Mouse (Mus musculus) bone marrow macrophage, adult 2 months (primary cell): ENCODE data around the gene Farsa. TPM values are rescaled to one million over a fixed set of nuclear protein-coding genes. Genes with fewer than 3 reads are reported as not detected.
A peak's percentile ranks its signal among the peaks of the same experiment; 100 is the strongest.
"Not testable (repeated sequence)": the region's sequence is repeated elsewhere in the genome, so short reads cannot be mapped to it uniquely, and the experiment has no call there.

Experiments used
- H3K27ac ChIP-seq: 2 replicates; pipeline ENCODE4 v1.5.1; 2012; ENCODE audit warnings: low read depth, low read length; ENCODE audit not compliant: insufficient read depth
- H3K4me1 ChIP-seq: 2 replicates; pipeline ENCODE4 v1.6.1; 2012; ENCODE audit warnings: low read length; ENCODE audit not compliant: control insufficient read depth, insufficient read depth
- H3K4me3 ChIP-seq: 2 replicates; pipeline ENCODE4 v1.5.1; 2012; ENCODE audit warnings: mild to moderate bottlenecking, low read length, moderate library complexity; ENCODE audit not compliant: insufficient read depth
- CTCF ChIP-seq: IDR thresholded peaks from 2 replicates; pipeline ENCODE4 v1.5.1; 2012; ENCODE audit warnings: low read depth, mild to moderate bottlenecking, low read length, moderate library complexity
- POLR2A ChIP-seq: IDR thresholded peaks from 2 replicates; pipeline ENCODE4 v1.6.1; 2012; ENCODE audit warnings: mild to moderate bottlenecking, low read depth, low read length, borderline replicate concordance
- polyA plus RNA-seq: library from polyadenylated mRNA; stranded (reverse); fragments of >200 nt; gene quantifications from 2 replicates; pipeline ENCODE4 v1.2.4, GENCODE M21; 2012; ENCODE audit not compliant: missing spikeins, insufficient read depth, insufficient read length

The Farsa gene
- polyA plus RNA-seq, 1 experiment, result 30.5 TPM

DNA sequence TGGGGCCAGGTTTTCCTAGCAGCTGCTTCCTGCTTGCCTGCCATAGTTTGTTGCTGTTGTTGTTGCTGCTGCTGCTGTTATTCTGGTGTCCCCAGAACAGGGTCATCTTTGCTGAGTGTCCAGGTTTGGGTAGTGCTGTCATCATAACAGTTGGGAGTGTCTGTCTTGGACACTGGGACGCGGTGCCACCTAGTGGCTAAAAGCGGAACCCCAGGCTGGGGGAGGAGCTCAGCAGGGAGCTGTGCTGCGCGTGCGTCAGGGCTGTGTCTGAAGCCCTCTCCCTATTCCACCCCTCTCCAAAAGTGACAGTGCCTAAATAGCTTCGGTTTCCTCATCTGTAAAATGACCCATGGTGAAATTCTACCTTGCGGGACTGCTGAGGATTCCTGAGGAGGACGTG is 41.2 kb upstream of the Farsa start:
- Histone ChIP-seq H3K27ac (no peak overlapping the region), H3K4me3 (no peak overlapping the region), H3K4me1 (peaks cover 5% of the 10 kb centered on the region)
- peak; percentile 63; the same call in 1 of the 2 replicates for TF ChIP-seq CTCF
- TF ChIP-seq POLR2A, result no peak

DNA sequence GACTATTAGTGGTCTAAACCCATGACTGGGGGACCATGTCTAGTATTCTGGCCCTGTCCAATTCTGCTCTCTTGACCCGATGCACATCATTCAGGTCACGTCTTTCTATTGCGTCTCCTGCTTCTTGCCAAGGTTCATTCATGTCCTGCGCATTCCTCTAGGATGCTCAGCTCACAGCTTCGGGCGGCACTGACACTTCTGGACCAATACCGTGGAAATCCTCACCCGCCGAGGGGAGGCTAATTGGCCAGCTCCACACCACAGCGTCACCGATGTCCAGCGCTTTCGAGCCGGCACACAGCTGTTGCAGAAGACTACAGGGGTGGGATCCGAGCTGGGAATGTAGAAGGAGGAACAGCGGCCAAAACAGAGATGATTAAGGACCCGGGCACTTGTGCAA is 40.7 kb upstream of the Farsa start:
- no peak for TF ChIP-seq CTCF
- TF ChIP-seq POLR2A, result no peak
- H3K4me3 ChIP-seq, result no peak overlapping the region
- H3K4me1 ChIP-seq, result peaks cover 5% of the 10 kb centered on the region
- no peak overlapping the region for H3K27ac ChIP-seq

DNA sequence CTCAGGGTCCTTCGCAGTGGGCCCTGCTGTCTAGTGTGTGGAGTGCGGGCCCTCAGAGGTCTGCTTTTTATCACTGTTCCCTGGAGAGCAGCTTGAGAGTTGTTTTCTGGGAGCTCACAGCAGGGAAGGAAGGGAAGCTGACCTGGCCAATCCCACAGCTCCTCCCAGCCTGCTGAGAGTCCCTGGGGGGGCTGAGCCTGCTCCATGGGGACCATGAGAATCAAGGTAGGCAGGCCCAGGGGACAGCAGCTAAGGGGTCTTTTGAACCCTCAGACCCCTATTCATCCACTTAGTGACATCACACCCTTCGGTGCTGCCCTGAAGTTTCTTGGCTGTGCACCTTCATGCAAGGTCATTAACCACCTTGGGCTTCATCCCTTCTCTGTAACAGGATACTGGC is 34.1 kb upstream of the Farsa start, which contains the start of gene Dand5:
Gene Dand5, minus strand, starts transcription at position 101 of the 400 bp plus-strand sequence.
- Histone ChIP-seq H3K4me3 (no peak within 1 kb of the TSS), H3K4me1 (no peaks in the 10 kb centered on the region), H3K27ac (no peak within 1 kb of the TSS)
- TF ChIP-seq CTCF (no peak), POLR2A (no peak)

DNA sequence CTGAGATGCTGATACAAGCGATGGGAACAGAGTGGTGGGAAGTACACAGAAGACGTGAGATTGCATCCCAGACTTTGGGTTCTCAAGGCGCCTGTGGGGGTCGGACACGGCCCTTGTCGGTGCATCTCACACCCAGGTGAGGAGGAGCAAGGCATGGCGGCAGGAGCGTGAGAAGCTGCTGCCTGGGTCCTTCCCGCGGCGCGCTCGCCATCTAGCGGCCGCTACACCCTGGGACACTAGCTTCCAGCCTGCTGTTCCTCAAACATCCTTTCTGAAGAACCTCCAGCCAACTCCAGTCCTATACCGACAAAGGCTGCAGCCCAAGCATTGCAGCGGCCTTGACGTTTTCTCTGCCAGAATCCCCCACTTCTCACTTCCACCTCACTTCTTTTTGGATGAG is 33.1 kb upstream of the Farsa start:
- H3K4me3 ChIP-seq, result no peak overlapping the region
- TF ChIP-seq CTCF, result peak; percentile 42; the same call in 1 of the 2 replicates
- TF ChIP-seq POLR2A, result no peak
- H3K27ac ChIP-seq, result no peak overlapping the region
- no peaks in the 10 kb centered on the region for H3K4me1 ChIP-seq

DNA sequence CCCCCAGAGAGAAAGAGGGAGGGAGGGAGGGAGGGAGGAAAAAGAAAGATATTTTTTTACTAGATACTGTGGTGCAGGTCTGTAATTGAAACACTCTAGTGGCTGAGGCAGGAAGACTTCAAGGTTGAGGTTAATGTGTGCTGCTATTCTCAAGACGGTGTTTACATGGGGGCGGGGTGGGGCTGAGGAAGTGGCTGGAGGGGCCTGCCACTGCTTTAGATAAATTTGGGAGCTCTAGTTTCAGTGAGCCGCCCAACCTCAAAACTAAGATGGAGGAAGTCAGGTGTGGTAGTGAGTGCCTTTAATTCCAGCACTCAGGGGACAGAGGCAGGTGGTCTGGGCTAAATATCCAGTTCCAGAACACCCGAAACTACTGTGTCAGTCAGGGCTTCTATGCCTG is 31.2 kb upstream of the Farsa start:
- Histone ChIP-seq H3K4me3 (no peak overlapping the region), H3K4me1 (no peaks in the 10 kb centered on the region), H3K27ac (no peak overlapping the region)
- no peak for TF ChIP-seq CTCF
- TF ChIP-seq POLR2A, result no peak

DNA sequence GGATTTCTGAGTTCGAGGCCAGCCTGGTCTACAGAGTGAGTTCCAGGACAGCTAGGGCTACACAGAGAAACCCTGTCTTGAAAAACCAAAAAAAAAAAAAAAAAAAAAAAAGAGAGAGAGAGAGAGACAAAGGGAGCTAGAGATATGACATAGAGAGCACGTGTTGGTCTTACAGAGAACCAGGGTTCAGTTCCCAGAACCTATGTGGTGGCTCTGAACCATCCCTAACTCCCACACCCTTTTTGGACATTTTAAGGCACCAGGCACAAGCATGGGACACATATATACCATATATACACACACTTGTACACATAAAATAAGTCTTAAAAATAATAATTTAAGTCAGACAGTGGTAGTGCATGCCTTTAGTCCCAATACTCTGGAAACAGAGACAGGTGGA is 30.3 kb upstream of the Farsa start:
- not testable (repeated sequence) for H3K27ac ChIP-seq, H3K4me1 ChIP-seq, H3K4me3 ChIP-seq

DNA sequence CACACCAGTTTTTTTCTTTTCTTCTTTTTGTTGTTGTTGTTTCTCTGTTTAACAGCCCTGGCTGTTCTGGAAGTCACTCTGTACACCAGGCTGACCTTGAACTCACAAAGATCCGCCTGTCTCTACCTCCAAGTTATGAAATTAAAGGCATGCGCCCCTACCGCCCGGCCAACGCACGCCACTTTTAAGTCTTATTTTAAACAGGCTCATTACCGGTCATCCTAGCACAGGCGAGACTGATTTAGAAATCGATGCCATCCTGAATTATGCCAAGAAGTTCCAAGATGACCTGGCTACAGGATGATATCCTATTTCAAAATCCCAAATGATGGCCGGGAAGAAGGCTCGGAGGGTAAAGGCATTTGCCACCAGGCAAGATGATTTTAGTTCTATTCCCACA is 25.3 kb upstream of the Farsa start, which contains the start of gene Gadd45gip1:
Gene Gadd45gip1, plus strand, starts transcription at position 33 of the 400 bp plus-strand sequence.
- TF ChIP-seq POLR2A (no peak), CTCF (no peak)

DNA sequence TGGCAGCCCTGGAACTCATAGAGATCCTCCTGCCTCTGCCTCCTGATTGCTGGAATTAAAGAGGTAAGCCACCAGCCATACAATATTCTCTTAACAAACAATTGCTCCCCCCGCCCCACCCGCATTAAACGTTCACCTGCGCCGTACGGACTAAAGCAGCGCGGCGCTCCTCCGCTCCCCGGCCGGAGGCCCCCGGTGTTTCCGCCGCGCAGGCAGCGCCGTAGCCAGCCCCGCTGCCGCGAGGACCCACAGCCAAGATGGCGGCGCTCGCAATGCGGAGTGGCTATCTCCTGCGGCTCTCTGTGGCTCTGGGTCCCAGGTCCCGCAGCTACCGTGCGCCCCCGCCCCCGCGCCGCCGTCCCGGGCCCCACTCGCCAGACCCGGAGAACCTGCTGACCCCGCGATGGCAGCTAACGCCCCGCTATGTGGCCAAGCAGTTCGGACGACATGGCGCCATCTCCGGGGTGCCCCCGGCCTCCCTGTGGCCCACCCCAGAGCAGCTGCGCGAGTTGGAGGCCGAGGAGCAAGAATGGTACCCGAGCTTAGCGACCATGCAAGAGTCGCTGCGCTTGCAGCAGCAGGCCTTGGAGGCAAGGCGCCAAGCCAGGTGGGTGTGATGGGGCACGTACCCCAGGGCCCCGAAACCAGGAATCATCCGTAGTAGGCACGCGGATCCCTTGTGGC is 24.6 kb upstream of the Farsa start:
- peak overlapping the region; percentile 68 for H3K27ac ChIP-seq
- peak overlapping the region; percentile 95 for H3K4me3 ChIP-seq
- H3K4me1 ChIP-seq, result peaks cover 4% of the 10 kb centered on the region
- TF ChIP-seq CTCF (no peak), POLR2A (no peak)

More for the DNA sequence above, 25.3 kb upstream of the Farsa start, which contains the start of gene Gadd45gip1:
- peak within 1 kb of the TSS; percentile 68 for H3K27ac ChIP-seq
- peak within 1 kb of the TSS; percentile 95 for H3K4me3 ChIP-seq
- H3K4me1 ChIP-seq, result peaks cover 4% of the 10 kb centered on the region

DNA sequence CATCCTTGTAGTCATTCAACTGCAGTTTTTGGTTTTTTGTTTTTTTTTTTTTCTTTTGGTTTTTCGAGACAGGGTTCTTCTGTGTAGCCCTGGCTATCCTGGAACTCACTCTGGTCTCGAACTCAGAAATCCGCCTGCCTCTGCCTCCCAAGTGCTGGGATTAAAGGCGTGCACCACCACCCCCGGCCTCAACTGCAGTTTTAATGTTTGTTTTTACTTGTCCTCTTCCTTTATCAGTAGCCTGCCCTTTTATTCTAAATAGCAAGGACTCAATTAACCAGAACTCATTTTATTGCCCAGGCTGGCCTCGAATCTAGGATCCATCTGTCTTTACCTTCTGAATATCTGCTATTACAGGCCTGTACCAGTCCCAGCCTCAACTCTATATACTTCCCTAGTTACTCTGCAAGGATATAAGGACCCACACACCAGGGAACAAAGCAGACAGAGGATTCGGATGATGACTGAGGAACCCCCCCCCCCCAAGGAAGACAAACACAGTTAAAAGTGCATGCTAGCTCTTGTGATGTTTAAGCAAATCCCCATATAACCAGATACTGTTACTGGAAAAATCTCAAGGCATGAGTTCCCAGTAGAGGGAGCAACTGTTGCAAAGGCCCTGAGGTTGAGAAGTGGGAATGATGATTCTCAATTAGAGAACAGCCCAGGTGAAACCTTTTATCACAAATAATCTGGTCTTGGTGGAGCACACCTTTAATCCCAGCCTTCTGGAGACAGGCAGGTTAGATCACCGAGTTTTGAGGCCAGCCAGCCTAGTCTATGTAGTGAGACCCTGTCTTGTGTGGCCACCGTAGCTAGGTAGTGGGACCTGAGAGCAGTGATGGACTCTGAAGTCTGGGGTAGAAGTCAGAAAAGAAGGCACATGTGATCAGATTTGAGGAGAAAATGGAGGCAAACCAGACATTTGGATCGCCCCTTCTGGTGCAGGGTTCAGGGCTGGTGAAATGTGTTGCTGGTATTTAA is 23.7 kb upstream of the Farsa start:
- TF ChIP-seq CTCF, result no peak
- TF ChIP-seq POLR2A, result no peak
- Histone ChIP-seq H3K4me1 (peaks cover 4% of the 10 kb centered on the region), H3K4me3 (peak overlapping the region; percentile 95), H3K27ac (peak overlapping the region; percentile 52; the same call in 1 of the 2 replicates)

DNA sequence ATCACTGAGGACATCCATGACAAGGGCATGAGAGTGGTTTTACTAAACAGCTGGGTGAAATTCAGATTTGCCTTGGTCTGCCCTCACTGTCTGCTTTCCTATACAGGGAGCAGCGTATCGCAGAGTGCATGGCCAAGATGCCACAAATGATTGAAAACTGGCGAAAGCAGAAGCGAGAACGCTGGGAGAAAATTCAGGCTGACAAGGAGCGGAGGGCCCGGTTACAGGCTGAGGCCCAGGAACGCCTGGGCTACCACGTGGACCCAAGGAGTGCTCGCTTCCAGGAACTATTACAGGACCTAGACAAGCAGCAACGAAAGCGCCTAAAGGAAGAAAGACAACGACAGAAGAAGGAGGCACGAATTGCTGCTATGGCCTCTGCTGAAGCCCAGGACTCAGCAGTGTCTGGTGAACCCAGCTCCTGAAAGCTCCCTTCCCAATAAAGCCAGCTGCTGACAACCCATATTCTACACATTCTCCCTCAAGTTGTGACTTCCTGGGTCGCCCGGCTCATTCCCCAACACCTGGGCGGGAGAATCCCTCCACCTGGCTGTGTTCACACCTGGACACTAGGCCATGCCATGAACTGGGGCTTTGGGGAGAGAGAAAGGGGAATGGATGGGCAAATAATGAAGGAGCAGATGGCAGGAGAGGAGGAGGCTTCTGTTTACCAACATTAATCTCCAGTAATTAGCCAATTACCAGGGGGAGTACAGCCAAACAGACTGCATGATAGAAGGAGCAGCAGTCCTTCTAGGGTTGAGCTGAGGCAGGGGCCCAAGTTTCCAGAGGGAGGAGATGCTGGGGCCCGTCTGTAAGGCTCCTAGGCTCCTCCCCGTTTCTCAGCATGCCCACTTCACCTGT is 22.6 kb upstream of the Farsa start:
- Histone ChIP-seq H3K27ac (no peak overlapping the region), H3K4me3 (no peak overlapping the region), H3K4me1 (peaks cover 5% of the 10 kb centered on the region)
- TF ChIP-seq CTCF, result no peak
